Mouse (Mus musculus): ENCODE results near the gene Nlrp6.

GRCm38 (mm10) chr7:140939669-140940171 lies 19.0 kb downstream of the Nlrp6 start:
- TF ChIP-seq CTCF (IDR thresholded peaks at IDR 0.05; ENCODE audit: low read depth) = no peak
- no peak for TF ChIP-seq EP300 (IDR thresholded peaks at IDR 0.05; ENCODE audit: low read depth)
